ENCODE assay signal across 9 mouse cellular contexts in the genomic region with DNA sequence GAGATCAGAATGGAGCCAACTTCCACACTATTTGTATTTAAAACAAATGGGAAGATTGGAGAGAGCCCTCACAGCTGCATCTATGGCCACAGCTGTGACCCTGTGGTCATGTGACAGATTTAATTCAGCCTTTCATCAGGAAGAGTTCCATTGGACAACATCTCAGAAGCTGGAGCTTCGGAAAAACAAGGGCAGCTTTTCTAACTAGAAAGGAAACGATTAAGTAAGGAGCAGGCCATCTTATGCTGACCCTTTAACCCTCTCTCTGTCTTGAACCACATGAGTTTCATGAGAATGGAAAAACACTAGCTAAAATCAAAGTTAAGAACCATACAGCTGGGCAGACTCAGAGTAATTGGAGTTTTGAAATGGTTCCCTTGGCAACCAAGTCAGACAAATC.
DNase-seq lines count a peak whose midpoint lies in the region.
"Had no signal": no experiment of that assay in that cellular context is flagged by ENCODE, and none has a peak within 500 bp of the region (broad histone marks: within the 10 kb centered on the region; RNA-seq: fewer than 3 reads in every experiment).

No protein-coding gene starts in this region.

- DNase-seq in heart, adult 11 months = peak; percentile 93
- no peak for DNase-seq in heart, postnatal 36 days
- DNase-seq in lung, postnatal 10 days = peak; percentile 43
- DNase-seq in lung, postnatal 14 days = no peak
- peak; percentile 22 for DNase-seq in kidney, adult 9 months
- peak; percentile 21 for DNase-seq in skeletal muscle tissue, adult 2 months (ENCODE audit: low read depth, low spot score)
- DNase-seq in left cerebral cortex, adult 18-20 months (ENCODE audit: low spot score in 2 of 2) = no peak
- no peak for DNase-seq in frontal cortex, postnatal 14 days (ENCODE audit: low spot score in 2 of 2)
- DNase-seq: right cerebral cortex, postnatal 14 days had no signal

- intact Hi-C loops in heart, postnatal 36 days (cut with DNase I) = no loop called here

Comparison
In these comparisons a context has a peak if more than half of its experiments do, and no peak if none do; other contexts are left out.
1. DNase-seq: peak in heart, adult 11 months (single experiment), lung, postnatal 10 days (single experiment), kidney, adult 9 months (single experiment) and skeletal muscle tissue, adult 2 months (single experiment); none in heart, postnatal 36 days (0 of 2), lung, postnatal 14 days (single experiment), left cerebral cortex, adult 18-20 months (0 of 2) and frontal cortex, postnatal 14 days (0 of 2).